Mouse (Mus musculus): ENCODE measurements around the gene Ttc26.
"Not testable (repeated sequence)": the region's sequence is repeated elsewhere in the genome, so short reads cannot be mapped to it uniquely, and the experiment has no call there.

Gene Ttc26

GRCm38 (mm10) chr6:38356661-38357433 lies 24.4 kb upstream of the Ttc26 start:
- DNase-seq, result not testable (repeated sequence)

- DNase-seq, result no peak
Measured at GRCm38 (mm10) chr6:38357603-38358252, 23.5 kb upstream of the Ttc26 start.

- DNase-seq, result no peak
Measured at GRCm38 (mm10) chr6:38358253-38359027, 22.8 kb upstream of the Ttc26 start.

GRCm38 (mm10) chr6:38359044-38359735 lies 22.1 kb upstream of the Ttc26 start:
- not testable (repeated sequence) for DNase-seq

- DNase-seq, result no peak
Measured at GRCm38 (mm10) chr6:38359736-38360499, 21.4 kb upstream of the Ttc26 start.

- no peak for DNase-seq
Measured at GRCm38 (mm10) chr6:38361065-38361464, 20.2 kb upstream of the Ttc26 start.

GRCm38 (mm10) chr6:38361937-38362336 lies 19.3 kb upstream of the Ttc26 start:
- no peak for DNase-seq

GRCm38 (mm10) chr6:38363370-38363769 lies 17.9 kb upstream of the Ttc26 start:
- no peak for DNase-seq

- DNase-seq, result no peak
Measured at GRCm38 (mm10) chr6:38364121-38364520, 17.1 kb upstream of the Ttc26 start.

- no peak for DNase-seq
Measured at GRCm38 (mm10) chr6:38369945-38370344, 11.3 kb upstream of the Ttc26 start.

- no peak for DNase-seq
Measured at GRCm38 (mm10) chr6:38374271-38374670, 7.0 kb upstream of the Ttc26 start.

GRCm38 (mm10) chr6:38380764-38381128 lies 523 bp upstream of the Ttc26 start:
- no peak for DNase-seq

GRCm38 (mm10) chr6:38389671-38390070 lies 8.4 kb downstream of the Ttc26 start:
- DNase-seq, result no peak

- peak; percentile 34 for DNase-seq
Measured at GRCm38 (mm10) chr6:38432457-38432856, 51.2 kb downstream of the Ttc26 start.

- peak; percentile 99 for DNase-seq
Measured at GRCm38 (mm10) chr6:38433261-38434033, 52.2 kb downstream of the Ttc26 start, which contains the start of gene Ubn2. Gene Ubn2, plus strand, starts transcription at chr6:38433950.

GRCm38 (mm10) chr6:38434055-38435023 lies 53.1 kb downstream of the Ttc26 start:
- DNase-seq, result peak; percentile 54

GRCm38 (mm10) chr6:38443842-38444241 lies 62.6 kb downstream of the Ttc26 start:
- no peak for DNase-seq

GRCm38 (mm10) chr6:38448295-38448694 lies 67.0 kb downstream of the Ttc26 start:
- DNase-seq, result no peak

GRCm38 (mm10) chr6:38453049-38453448 lies 71.8 kb downstream of the Ttc26 start:
- no peak for DNase-seq

GRCm38 (mm10) chr6:38456425-38456824 lies 75.2 kb downstream of the Ttc26 start:
- not testable (repeated sequence) for DNase-seq
